Mouse (Mus musculus) frontal cortex, adult (tissue): ENCODE results near the gene Klhl5.

ENCODE experiments used
- ATAC-seq: cut with Nextera tagmentation; 2 replicates; pipeline ENCODE4 v1.9.2; 2017; ENCODE audit warnings: mild to moderate bottlenecking, moderate library complexity, mixed read lengths; ENCODE audit not compliant: low TSS enrichment

The Klhl5 gene

DNA sequence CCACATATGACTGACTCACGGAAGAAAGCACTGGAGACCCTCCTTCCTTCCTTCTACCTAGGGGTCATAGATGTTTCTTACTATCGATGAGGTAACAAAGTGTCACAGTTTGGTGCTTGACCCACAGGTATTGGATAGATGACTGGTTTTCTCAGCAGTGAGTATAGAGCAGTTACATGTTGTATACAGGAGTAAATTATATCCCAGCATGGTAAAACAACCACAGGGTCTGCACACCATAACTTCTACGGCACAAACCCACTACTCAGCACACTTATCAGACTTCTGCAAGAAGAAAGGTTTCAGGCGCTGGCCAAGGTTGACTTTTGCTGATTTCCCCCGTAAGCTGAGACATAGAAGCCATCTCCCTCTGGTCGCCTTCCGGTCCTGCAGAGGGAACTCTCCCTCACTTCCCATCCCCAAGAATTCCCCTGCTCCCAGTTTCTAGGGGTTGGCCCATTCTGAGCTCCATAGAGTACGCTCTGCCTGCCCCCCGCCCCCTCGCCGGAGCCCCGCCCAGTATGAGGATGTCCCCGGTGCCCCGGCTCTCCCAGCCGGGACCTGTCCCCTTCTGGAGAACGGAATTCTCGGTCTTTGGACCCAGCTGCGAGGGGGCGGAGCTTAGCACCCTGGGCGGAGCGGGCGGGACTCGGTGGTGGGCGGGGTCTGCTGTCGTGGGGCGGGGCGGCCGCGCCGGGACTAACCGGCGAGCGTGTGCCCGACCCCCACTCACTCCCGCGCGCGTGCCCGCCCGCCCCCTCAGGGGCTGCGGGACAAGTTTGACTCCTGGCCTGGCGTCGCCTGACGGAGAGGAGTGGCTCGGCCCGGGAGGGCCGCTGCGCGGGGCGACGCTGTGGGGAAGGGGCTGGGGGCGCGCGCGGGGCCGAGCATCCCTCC is at the start of gene Klhl5:
TSS of gene Klhl5 (plus strand) at position 664 of the 897 bp plus-strand sequence.
- peak; percentile 91 for ATAC-seq

DNA sequence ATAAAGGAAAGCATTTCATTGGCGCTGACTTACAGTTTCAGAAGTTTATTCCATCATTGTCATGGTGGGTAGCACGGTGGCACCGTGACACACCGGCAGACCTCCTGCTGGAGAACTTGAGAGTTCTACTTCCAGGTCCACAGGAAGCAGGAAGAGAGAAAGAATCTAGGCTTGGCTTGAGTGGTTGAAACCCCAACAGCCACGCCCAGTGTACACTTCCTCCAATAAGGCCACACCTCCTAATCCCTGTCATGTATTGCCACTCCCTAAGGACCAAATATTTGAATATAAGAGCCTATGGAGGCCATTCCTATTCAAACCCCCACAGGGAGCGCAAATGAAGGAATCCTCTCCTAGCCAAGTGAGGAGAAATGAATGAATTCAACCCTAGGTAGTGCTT is 49.7 kb upstream of the Klhl5 start:
- ATAC-seq: no peak

DNA sequence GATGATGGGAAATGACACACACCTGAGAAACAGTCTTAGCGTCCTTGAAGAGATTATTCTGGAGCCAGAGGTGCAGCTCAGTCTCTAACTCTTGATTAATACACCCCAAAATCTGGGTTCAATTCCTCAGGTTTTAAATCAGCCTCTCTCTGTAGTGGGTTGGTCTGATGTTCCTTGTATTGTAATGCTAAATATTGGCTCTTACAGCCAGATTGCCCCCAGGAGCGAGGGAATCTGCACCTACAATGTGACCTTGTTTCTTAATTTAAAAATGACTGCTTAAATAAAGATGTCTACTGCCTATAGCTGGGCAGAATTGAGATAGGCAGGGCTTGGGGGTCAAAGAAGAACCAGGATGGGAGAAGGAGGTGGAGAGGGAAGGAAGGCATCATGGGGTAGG is 47.5 kb upstream of the Klhl5 start:
- no peak for ATAC-seq

DNA sequence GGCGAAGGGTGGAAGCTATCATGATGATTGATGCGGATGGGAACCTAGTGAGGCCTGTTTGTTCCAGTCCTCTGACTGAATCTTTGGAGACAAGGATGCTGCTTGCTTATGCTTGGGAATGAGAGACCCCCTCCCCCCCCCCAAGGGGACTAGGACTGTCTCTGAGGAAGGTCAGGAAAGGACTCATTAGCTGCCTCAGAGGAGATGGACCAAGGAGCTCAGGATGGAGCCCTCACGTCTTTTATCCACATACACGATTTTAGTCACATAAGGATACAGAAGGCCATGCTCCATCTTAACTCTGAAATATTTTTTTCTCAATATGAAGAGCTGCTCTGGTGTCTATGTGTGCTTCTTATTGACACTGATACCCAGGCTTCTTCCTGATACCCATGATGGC is 45.1 kb upstream of the Klhl5 start:
- no peak for ATAC-seq

DNA sequence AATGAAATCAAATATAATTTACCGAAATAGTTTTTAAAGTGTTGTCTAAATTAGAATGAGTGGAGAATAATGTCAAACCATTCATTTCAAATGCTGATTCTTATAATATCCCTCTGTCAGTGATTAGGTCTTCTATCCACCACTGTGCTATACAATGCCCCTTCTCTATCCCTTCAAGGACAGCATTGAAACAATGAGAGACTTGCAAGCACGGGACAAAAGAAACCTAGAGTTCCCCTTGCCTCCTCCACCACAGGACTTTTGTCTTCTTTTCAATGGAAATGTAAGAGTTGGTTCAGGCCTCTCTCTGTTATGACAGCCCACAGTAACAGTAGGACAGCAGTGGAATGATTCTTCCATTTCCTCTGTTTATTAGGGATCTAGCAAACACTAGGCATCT is 44.1 kb upstream of the Klhl5 start:
- ATAC-seq: no peak

DNA sequence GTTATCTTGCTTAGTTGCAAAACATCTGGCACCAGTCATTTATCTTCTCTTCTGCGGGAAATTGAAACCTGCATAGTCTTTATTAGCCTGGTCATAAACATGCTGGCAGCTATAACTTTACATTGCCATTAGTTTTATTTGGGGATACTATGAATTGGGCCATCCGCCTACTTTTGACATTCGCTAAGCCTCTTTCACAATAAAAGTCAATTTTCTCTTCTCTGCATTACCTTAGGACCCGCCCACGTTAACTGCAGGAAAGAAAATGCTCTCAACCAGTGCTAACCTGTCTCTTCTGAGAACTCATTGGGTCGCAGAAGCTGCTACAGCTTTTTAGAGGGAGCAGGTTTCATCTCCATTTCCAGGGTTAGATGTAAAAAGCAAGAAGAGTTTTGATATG is 39.2 kb upstream of the Klhl5 start:
- ATAC-seq: no peak

DNA sequence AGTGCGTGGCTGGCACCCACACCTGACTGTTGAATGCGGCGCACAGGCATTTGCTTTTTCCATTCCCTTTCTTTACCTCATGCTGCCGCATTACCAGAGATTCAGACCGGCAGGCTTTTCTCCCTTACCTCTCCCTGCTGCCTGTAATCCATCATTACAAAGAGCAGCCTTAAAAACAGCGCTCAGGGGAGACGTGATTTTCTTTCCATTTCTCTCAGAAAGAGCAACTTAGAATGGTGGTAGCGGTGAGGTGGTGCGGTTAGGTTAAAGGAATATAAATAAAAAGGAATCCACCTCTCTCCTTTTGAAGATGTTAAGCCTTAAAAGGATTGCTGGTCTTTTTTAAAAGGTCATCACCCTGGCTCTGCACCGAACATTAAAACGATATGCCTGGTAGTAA is 37.5 kb upstream of the Klhl5 start:
- no peak for ATAC-seq

DNA sequence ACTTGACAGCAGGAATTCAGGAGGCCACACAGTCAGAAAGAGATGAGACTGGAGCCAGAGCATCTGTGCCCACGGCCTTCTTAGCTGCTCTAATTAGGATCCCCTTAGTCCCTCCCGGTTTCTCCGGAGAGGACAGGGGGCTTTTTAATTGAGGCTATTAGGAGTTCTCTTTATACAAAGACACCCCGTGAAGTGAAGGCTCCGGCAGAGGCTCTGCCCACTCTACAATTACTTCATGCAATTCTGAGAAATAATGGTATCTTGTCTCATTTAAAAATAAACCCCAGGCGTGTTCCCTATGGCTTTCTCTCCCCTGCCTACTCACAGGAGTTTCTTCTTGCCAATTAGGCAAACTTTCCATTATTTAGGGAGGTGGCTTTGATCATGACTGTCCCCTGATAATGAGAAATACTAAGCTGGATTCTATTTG is 35.6 kb upstream of the Klhl5 start:
- peak; percentile 16; the same call in 1 of the 2 replicates for ATAC-seq

DNA sequence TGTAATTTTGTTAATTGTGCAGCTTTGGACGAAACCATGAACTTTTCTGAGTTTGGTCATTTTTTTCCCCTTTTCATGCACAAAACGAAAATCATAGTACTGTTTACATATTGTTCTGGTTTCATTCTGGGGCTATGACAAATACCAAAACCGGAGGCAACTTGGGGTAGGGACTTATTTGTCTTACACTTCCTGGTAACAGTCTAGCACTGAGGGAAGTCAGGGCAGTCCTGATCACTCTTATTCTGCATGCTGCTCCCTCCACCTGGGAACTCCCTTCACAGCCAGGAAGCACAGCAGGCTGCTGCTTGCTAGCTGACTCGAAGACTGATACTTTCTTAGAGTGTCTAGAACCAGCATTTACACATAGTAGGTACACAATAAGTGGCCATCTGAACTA is 34.1 kb upstream of the Klhl5 start:
- ATAC-seq: no peak

DNA sequence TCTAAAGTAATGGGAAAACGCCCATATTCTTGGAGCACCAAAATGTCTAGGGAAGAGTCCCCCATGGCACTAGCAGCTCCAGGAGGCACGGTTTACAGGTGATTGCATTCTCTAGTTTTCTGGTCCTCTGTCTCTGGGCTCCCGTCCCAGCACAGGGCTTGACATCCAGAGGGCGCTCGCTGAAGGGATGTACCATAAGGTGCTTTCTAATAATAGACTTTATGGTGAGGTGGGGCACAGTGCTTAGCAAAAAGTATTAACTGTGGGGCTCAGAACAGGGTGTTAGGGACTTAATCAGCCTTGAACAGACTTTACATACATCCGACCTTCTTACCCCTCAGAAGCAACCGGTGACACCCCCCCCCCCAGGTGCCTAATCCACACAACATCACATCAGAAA is 32.6 kb upstream of the Klhl5 start:
- ATAC-seq: no peak

DNA sequence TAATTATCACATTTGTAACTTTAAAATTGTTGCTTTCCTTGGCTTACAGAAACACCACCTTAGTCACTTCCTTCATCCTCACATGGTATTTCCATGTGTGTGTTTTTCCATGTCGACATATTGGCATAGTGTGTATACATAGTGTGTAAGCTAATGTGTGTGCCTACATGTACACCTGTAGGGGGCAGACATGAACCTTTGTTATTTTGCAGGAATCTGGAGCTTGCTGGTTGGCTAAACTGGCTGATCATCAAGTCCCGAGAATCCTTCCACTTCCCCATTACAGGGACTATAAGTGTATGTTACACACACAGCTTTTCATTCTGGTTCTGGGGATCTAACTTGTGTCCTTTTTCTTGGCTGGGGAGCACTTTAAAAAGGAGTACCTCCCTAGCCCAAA is 31.3 kb upstream of the Klhl5 start:
- no peak for ATAC-seq

DNA sequence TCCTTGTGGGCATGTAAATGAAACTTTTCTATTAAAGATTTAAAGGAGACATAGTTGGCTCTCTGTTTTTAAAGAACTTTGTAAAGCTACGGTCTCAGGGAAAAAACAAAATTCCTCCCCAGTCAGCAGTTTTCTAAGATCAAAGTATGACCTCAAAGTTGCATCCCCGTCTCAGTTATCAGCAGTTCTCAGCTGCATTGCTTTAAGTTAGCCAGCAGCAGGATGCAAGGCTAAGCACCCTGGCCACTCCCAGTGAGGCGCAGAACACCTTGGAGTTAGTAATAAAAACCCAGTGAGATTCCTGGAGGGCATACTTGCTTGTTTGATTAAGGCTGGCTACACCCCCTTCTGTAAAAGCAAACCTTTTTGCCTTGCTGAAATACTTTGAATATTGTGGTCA is 30.6 kb upstream of the Klhl5 start:
- ATAC-seq: no peak

DNA sequence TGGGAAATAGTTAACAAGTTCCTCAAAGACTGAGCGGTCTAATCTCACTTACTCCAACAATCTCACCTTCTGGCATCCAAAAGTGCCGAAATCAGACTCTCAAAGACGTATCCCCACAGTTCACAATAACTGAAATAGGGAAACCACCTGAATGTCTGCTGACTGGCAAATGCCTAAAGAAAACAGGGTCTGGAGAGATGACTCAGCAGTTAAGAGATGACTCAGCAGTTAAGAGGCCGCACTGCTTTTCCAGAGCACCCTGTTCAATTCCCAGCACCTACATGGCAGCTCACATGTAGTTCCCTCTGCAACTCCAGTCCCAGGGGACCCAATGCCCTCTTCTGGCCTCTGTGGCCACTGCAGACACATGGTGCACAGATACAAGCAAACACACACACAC is 29.3 kb upstream of the Klhl5 start:
- no peak for ATAC-seq

DNA sequence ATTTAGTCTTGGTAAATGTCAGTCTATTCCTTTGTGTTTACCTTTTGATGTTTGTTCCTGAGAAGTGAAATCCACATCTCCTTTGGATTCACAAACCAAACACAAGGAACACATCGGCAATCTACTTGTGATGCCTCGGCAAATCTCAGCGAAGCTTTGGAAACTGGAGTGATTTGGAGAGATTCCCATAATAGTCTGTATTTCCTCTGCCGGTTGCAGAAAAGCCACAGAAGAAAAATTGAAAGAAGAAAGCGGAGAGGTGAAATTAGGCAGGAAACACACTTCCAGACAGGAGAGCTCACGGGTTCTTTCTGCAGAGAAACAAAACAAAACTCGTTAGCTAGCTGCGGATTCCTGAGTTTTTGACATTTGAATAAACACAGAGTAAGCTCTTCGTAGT is 27.5 kb upstream of the Klhl5 start:
- peak; percentile 88 for ATAC-seq

DNA sequence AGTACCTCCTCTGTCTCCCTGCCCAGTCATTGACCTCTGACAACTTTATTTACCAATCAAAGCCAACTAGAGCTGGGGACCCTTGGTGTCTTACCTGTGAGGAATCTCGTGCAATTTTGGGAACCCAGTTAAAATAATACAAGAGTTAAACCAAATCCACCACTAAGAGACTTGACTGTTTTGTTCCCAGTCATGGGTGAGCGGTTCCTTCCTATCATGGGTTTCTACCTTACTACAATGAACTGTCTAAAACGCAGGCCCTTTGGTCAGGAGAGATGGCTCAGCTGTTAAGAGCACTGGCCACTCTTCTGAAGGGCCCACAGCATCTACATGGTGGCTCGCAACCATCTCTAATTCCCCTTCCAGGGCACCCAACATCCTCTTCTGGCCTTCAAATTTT is 25.5 kb upstream of the Klhl5 start:
- ATAC-seq: no peak

DNA sequence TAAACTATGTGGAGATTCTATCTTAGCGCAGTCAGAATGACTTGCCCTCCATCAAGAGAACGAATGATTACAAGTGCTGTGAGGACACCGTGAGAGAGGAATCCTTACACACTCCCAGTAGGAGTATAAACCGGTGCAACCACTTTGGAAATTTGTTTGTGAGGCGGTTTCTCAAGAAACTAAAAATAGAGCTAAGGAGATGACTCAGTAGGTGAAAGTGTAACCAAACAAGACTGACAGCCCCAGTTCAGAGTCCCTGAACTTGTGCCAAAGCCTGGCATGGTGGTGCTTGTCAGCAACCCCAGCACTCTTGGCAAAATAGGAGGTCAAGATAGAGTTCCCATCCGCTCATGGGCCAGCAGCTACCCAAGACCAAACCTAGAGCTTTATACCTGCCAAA is 20.8 kb upstream of the Klhl5 start:
- ATAC-seq: no peak

DNA sequence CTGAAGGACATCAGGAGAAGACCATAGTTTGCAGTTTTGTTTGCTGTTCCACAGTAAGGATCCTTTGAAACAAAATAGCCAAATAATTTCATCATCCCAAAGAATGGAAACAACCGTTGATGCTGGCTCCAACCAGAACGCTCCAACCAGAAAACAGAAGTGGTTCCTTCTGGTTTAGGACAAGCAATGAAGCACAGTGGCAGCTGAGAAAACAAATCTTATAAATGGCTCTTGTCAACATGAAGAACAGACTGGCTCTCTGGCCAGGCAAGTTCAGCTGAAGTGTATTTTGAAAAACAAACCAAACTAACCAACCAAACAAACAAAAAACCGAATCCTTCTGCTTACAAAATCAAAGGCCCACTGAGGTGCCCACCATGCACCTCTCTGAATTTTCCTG is 17.6 kb upstream of the Klhl5 start:
- no peak for ATAC-seq

DNA sequence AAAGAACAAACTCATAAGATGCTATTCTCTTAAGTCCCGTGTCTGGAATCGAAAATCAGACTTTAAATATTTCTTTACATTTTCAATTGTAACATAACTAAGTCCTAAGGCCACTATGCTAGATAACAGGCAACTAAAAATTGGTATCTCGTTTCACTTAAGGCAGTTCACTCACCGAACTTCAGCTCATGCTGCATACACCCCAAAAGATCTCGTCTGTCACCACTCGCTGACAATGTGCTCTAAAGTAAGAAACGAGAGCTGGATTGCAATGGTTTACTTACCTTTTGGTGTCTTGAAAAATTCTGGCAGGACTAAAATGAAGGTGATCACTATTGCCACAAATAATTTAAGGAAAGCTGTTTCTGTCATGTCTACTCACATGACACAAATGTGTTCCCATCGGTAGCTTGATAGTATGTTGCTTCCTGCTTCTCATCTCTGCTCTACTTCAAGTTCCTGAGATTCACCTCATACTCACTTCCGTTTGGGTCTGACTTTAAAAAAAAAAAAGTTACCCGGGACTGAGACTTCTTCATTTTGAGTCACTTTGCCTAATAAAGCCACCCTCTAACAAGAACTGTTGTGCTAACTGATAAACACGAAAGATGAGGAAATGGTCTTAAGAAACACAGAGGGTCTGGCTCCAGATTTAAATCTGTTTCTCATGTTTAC is 16.0 kb upstream of the Klhl5 start:
- ATAC-seq: no peak

DNA sequence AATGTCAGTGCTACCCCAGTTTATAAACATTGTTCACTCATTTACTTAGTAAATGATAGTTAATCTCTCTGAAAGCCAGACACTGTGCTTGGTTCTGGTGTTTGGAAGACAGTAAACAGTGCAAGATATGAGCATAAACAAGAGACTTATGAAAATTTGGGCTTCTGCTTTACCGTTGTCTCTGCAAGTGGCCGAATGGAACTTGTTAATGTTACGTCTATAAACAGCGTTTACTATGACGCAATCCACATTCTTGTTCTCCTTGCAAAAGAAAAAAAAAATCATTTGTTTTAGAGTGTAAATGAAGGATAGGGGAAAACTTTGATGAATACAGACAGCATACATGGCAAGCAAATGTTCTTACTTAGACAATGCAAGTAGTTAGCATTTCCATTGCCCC is 15.4 kb upstream of the Klhl5 start, which contains the start of gene Tmem156:
TSS of gene Tmem156 (minus strand) at position 212 of the 400 bp plus-strand sequence.
- ATAC-seq: no peak

DNA sequence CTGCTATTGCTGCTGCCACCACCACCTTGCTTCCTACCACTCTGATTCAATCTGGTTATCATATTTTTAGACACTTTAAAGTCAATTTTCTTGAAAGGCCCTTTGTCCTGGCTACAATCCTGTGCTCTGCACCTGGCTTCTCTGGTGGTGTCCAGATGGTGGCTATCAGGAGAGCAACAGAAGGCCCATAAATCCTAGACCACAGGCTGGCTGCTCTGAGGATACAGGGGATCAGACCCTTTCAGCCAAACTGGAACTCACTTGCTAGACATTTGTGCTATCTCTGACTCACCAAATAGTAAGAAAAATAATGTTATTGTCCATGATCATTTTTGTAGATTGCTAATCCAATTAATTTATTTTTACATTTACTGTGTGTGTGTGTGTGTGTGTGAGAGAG is 13.6 kb upstream of the Klhl5 start:
- no peak for ATAC-seq

DNA sequence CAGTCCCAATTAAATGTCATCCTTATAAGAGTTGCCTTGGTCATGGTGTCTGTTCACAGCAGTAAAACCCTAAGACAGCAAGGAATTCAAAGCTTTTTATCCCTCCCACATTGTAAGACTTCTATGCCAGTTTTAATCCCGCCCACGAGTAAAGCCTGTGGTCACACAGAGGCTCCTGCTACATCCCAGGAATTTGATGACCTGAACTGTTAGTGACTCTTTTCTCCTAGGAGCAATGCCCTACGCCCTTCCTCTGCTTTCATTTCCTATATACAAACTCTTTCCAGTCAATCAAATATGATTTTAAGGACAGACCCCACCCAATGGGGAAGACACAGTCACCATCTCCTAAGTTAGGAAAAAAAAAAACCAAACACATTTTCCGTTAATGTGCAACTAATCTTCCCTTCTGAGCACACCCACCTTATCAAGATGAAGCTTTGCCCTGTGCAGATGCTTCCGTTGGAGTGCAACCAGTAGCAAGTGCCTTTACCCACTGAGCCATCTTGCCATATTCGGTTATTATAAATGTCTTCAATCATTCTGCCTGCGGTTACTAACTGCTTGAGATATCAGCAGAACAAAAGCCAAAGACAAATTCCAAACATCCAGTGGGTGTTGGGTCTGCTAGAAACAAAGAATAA is 12.3 kb upstream of the Klhl5 start:
- no peak for ATAC-seq

DNA sequence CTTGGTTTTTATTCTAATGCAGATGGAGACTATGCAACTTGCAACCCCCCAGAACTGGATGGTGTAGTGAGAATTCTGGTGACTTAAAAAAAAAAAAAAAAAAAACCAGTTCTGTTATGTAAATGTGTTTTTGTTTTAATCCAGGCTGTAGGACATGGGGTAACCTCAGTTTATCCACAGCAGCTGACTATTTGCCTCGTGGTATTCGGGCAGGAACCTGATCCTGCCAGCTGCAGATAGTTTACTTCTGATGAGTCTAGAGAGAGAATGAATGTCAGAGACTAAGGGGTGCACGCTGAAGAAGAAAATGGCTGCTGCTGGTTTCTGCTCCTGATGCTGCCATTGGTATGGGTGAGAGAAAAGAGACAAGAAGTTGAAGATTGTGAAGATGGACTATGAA is 11.3 kb upstream of the Klhl5 start:
- no peak for ATAC-seq

DNA sequence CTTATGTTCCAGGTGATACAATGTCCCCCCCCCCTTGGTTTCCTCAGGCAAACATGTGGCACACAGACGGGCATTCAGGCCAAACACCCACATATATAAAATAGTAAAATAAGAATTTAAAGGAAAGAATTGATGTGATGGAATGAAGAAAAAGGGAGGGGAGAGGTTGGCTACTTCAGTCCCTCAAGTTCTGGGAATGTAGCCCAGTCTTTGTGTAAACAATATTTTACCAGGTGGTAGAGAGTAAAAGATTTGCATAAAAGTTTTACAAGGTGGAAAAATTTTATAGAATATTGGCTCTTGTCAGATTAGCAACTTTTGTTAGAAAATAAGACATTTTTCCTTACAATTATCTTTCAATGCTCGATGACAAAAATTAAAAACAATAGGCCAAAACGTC is 10.5 kb upstream of the Klhl5 start:
- no peak for ATAC-seq
